Mouse (Mus musculus) midbrain, embryonic 10.5 days (tissue): ENCODE data around the gene Utp20. TPM values are rescaled to one million over a fixed set of nuclear protein-coding genes. Genes with fewer than 3 reads are reported as not detected.

Experiments
- polyA plus RNA-seq: library from polyadenylated mRNA; unstranded; fragments of >200 nt; fragmentation: Nextera tagmentation; extraction: Ambion mirVana; gene quantifications from 2 replicates; pipeline ENCODE4 v1.2.1, GENCODE M21; 2016

Gene Utp20
- polyA plus RNA-seq, 1 experiment from 2014 or later: 20.9 TPM

Other genes with a start within 250 kb of the Utp20 start
- 1.0 and 1.6 TPM in 2 replicates for gene Mybpc1, start 221.7 kb downstream of the Utp20 start, polyA plus RNA-seq
- gene Spic, start 141.8 kb downstream of the Utp20 start, polyA plus RNA-seq: 0.10 TPM in 1 of 2 replicates, not detected in the other
- gene Arl1, start 95.9 kb downstream of the Utp20 start, polyA plus RNA-seq: 158 and 162 TPM in 2 replicates
- gene Slc5a8, start 59.2 kb upstream of the Utp20 start, polyA plus RNA-seq: 0.02 and 0.04 TPM in 2 replicates